Mouse (Mus musculus): ENCODE measurements around the gene Nox1.

GRCm38 (mm10) chrX:134218161-134218560 lies 3.6 kb downstream of the Nox1 start:
- TF ChIP-seq MAFK (IDR thresholded peaks at IDR 0.05; ENCODE audit: insufficient read depth, low read depth, low read length) (no peak), ZNF384 (IDR thresholded peaks at IDR 0.05; ENCODE audit: low read depth, low read length) (no peak), CHD2 (IDR thresholded peaks at IDR 0.05; ENCODE audit: low read depth, low read length) (no peak)
